Mouse (Mus musculus): ENCODE data around the gene Trio.

Gene Trio

DNA sequence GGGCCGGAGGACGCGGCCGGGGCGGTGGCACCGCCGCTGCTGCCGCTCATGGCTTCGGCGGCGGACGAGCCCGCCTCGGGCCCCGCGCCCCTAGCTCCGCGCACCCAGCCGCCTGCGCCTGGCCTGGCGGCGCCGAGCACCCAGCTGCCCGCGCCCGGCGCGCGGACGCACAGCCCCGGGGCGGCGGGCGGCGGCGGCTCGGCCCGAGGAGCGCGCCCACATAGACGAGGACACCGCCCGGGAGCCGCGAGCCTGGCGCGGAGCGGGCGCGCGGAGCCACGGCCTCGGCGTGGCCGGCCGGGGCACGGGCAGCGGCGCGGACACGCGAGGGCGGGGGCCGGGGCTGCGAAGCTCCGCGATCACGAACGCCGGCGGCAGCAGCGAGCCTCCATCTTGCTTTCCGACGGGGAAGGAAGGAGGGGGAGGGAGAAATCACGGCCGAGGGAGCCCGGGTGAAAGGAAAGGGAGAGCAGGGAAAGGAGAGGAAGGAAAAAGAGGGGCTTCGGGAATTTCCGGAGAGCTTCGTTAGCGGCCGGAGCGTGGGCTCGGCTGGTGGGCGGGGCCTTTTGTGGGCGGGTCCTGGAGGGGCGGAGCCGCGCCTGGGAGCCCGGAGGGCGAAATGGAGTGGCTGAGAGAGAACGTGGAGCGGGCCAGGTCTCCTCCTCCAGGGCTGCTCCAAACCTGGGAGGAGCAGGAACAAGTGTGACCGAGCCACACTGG lies at the start of gene Trio:
TSS of gene Trio (minus strand) at position 402 of the 720 bp plus-strand sequence.
- DNase-seq, result peak; percentile 97 to 99

DNA sequence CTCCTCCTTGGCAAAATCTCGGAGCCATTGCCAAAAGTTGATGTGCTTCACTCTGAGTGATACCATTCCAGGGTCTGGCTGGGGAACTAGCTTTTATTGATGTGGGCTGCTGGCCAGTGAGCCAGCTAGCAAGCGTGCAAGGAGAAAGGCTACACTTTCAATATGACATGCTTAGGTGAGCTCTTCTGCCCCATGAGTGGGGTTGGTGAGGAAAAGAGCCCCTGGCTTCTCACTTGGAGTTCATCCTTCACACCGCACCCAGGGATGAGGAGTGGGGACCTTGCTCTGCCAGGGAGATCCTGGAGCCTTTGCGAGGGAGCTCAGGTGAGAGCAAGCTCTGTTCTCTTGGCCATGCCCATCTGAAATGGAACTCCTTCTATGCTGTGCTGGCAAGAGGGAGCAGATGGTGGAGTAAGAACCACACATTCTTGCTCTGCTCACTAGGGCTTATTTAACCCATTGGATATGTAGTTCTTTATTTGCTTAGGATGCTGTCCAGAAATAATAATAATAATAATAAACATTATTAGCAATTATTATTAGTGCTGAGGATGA lies 48.8 kb upstream of the Trio start:
- peak; percentile 22 to 29 for DNase-seq

DNA sequence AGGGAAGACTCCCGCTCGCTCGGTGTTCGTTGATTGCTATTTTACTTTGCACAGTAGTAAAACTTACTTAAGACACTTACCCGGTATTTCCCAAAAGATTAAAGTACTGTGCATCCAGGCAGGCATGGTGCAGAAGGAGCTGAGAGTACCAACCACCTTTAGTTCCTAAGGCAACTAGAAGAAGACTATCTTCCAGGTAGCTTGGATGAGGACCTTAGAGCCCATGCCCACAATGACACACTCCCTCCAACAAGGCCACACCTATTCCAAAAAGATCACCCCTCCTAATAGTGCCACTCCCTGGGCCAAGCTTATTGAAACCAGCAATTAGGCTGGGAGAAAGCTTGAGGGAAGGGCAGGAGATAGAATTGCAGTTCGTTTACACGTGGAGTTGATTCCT lies 46.0 kb upstream of the Trio start:
- no peak for DNase-seq

DNA sequence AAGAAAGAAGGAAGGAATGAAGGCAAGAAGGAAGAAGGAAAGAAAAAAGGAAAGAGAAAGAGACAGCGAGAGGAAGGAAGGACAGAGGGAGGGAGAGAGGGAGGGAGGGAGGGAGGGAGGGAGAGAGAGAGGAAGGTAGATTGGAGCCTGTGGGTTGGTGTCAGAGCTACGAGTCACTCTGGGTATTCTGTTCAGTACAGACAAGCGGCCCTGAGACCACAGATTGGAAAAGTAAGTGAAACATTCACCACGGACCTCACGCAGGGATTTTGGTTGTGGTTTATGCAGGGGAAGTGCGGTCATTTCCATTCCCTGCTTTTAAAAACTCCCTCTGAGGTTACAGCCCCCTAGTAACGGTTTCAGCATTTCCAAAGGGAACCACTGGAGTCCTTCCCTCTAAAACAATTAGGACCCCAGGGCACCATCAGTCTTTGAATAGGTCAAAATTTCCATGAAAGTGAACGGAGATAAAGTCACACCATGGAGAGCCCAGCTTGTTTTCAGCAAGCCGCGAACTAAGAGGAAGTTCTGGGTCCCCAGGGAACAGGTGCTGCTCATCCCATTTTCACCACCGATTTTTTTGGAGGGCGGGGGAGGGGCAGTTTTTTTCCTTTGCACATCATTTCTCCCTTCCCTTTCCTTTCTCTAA lies 45.2 kb upstream of the Trio start:
- DNase-seq, result no peak

DNA sequence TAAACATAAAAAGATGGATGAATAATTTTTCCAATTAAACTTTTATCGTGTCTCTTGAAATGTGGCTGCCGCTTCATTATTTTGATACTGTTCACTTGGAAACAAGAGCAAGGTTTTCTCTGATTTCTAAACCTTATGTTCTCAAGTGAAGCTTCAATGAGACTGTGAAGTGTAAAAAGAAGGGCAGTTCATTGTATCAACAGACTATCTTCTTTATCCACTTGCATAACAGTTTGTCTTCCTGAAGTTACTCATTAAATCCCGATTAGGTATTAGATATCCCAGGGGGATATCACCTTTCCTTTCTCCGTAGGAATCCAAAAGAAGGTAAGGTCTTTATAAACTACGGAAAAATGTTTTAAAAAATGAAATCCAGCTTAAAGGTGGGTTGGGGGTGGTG lies 44.6 kb upstream of the Trio start:
- DNase-seq, result no peak

DNA sequence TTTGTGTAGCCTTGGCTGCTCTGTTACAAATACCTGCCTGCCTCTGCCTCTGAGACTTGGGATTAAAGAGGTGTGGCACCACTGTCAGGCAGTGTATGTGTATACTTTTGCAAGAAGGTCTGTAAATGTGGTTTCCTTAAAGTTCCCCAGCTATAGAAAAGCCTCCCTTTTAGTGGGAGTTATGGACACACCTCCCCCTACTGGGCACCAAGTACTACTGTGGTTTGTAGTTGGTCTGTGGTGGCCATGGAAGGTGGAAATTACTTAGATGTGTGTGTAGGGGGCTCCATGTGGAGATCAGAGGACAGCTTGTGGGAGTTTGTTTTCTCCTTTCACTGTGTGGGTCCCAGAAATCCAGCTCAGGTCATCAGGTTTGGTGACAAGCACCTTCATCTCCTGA lies 41.7 kb upstream of the Trio start:
- DNase-seq, result peak; percentile 34 to 37

DNA sequence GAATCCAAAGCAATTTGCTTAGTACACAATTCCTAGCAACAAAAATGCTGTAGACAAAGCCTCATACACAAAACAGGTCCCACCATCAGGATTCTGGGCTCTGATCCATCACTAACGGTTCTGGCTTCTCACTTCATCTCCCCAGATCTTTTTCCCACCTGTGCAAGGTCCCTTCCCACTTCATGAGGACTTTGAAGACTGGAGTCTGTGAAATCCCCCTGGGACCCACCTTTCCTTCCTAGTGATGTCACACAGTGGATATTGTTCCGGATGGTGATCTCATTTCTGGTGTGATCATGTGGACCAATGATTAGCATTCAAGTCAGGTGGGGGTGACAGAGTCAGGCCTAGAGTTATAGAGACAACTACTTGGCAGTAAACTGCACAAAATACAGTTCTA lies 40.8 kb upstream of the Trio start:
- DNase-seq, result no peak

DNA sequence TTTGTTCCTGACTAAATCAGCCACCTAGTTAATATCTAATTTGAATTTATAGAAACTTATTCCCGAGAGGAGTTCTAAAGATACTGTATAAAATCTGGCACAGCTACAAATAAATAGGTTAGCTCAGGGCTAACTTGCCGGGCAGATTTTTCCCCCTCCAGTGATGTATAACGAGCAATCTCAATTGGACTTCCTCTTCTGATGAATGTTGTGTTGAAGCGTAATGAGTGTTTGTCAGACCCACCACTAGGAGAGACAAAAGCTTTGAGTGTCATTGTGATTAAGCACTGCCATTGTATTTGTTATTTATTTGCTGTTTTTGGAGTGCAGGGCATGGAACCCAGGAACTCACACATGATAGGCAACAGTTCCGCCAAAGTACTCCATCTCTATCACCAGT lies 39.9 kb upstream of the Trio start:
- no peak for DNase-seq

DNA sequence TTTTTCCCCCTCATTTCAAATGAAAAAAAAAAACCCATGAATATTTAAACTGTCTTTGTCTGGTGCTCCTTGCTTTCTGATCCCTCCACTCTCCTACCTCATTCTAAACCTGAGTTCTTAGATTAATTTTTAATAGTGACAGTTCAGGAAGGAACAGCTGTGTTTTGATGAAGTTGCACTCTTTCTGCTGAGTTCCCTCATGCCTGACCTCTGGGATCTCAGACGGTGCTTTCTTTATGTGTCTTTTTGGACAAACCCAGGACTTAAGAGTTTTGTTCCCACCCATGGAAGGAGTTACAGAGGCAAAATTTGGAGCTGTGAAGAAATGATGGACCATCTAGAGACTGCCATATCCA lies 39.1 kb upstream of the Trio start:
- no peak for DNase-seq

DNA sequence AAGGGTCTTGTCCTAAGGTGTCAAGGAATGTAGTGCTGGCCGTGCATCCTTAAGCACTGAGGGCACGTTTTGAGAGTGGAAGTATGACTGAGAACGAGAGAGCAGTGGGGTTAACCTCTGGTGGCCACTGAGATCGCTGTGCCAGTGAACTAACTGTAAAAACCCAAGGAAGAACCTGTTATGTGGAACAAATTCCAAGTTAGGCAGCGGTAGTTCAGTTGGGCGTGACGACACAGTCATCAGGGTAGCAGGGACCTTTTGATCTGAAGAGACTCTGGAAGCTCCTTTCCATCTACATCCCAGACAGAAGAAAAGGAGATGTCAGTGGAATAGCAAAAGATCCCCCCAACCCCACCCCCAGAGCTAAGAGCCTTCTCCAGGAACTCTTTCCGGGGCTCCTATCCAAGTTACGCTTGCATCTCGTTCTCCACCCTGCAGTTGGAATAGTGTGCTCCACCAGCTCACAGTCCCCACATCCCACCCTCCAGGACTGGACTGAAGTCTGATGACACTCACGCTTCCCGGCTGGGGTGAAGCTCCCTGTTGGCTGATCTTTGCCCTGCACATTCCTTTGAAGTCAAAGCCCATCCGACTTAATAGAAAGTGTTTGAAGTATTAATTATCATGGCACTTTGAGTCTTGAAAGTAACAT lies 38.6 kb upstream of the Trio start:
- DNase-seq, result no peak

DNA sequence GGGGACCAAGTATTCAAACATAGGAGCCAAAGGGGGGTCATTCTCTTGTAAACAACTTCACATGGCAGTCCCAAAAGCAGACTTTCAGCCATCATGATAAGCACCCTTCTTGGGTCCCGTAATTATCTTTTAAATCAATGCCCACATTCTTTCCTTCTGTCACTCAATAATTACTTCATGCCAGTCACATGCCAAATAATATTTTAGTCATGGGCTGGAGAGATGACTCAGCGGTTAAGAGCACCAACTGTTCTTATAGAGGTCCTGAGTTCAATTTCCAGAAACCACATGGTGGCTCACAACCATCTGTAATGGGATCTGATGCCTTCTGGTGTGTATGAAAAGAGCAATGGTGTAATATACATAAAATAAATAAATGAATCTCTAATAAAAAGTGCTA lies 37.8 kb upstream of the Trio start:
- DNase-seq, result no peak

DNA sequence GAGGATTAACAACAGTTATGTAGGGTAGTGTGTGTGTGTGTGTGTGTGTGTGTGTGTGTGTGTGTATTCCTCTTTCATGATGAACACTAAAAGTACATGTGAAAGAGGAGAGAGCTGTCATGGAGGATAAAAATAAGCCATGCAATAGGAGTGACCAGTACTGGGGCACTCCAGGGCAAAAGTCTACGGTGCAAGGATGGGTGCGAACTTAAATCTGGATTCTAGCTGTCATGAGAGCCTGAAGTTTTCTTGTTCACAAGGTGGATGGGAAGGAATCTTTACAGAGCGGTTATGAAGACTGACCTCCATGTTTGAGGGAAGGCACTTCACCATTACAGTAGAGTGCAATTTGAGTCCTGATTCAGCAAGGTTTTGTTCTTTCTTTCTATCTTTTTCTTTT lies 36.4 kb upstream of the Trio start:
- DNase-seq, result no peak

DNA sequence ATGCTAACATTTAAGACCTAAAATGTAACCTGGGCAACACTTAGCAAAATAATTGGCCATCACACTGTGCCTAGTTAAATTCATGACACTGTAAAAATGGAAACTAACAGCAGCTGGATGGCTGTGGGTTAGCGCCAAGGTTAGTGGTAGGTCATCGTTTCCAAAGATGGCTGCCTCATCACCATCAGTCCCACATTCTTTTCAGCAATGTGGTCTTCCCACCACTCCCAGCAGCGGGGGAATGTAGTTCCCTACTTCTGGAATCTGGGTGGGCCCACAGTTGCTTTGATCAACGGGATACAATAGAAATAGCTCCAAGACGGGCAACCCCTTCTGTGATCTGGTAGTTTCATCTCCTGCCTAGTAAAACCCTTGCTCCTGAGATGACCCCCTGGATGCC lies 35.3 kb upstream of the Trio start:
- no peak for DNase-seq

DNA sequence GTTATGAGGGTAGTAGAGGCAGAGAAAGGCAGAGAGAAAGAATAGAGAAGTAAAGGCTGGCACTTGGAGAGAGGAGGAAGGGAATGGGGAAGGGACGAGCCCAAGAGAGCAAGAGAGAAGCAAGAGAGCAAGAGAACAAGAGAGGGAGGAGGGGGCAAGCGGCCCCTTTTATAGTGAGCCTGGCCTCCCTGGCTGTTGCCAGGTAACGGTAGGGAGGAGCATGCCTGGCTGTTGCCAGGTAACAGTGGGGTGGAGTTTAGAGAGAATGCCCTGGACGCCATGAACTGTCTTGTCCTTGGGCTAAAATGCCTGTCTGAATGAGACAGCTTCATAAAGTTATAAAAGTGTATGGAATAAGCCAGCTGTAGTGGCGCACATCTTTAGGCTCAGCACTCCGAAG lies 34.8 kb upstream of the Trio start:
- no peak for DNase-seq

DNA sequence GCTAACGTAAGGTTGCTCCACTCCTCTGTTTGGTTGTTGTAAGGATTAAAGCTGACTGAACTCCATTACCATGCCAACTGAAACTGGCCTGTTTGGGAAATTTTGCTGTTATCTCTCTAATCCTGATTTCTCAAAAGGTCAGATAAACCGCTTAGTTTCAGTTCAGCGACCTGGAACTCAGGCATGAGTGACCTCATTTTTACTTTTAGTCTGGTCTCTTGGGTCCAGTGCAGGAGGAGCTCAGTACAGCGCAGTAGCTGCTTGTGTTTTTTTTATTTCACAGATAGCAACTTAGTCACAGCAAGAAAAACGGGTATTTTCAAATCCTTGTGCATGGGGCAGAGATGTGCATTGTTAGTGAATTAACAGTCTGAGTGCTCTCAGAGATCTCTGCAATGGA lies 31.9 kb upstream of the Trio start:
- DNase-seq, result no peak

DNA sequence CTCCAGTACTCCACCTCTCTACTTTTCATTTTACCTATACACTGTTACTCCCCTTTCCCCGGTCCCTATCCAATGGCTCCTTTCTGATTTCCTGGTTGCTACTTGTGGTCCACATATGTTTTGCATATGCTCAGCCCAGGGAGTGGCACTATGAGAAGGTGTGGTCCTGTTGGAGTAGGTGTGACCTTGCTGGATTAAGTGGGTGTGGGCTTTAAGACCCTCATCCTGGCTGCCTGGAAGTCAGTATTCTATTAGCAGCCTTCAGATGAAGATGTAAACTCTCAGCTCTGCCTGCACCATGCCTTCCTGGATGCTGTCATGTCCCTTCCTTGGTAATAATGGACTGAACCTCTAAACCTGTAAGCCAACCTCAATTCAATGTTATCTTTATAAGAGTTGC lies 29.1 kb upstream of the Trio start:
- no peak for DNase-seq

DNA sequence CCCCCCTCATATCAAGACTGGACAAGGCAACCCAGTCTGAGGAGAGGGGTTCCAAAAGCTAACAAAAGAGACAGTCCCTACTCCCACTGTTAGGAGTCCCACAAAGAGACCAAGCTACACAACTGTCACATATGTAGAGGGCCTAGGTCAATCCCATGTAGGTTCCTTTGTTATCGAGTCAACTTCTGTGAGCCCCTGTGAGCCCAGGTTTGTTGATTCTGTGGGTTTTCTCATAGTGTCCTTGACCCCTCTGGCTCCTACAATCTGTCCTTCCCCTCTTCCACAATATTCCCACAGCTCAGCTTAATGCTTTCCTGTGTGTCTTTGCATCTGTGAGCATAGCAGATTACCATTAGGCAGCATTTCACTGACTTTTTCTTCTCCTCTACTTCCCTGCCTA lies 28.5 kb upstream of the Trio start:
- no peak for DNase-seq

DNA sequence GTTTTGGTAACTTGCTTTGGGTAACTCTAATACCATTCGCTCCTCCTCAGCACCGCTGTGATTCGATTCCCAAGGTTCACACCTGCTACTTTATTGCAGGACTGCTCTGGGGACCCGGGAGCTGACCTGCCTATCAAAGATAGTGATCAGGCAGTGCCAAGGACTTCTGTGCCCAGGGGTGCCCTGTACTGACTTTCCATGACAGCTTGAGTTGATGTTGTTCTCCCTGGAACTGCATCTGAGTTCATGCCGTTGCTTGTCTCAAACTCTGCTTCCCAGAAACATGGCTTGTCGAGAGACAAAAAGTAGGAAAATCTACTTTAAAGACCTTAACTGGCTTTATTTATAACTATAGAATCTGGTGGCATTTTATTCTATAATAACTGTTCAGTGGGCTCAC lies 27.6 kb upstream of the Trio start:
- no peak for DNase-seq

DNA sequence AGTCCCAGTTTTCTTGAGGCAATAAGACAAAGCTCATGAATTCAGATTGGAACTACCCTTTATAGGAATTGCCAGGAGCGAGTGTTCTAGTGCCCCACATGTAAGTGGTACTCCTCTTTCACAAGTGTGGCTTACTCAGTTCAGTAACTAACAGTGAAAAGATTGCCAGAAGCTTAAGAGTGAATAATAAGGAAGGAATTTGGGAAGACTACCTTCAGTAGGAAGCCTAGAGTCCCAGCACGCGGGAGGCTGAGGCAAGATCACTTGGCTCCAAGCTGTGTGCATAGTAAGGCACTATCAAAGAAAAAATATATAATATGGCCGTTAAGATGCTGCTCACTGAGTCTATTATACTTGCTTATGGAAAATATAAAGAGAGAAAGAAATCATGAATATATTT lies 26.2 kb upstream of the Trio start:
- DNase-seq, result no peak

DNA sequence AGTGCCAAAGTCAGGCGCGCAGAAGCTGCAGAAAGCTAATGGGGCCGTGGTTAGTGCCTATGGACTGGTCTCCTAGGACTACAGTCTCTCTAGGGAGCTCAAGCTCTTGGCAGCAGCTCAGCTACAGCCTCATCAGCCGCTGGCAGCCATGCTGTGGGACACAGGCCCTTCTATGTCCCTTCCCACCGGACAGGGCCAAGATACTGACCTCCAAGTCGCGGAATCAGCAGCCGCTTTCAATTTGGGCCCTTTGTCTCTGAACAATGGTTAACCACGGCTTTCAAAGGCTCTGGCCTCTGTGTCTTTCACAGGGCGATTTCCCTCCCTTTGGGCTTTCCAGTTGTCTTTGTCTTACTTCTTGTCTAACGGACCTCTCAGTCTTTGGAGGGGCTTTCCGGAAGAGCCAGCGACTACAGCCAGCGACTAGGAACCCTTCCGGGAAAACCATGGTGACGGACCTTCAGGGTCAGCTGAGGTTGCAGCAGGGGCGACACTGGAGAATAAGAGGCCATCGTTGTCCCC lies 25.5 kb upstream of the Trio start:
- DNase-seq, result peak in 1 of 2 experiments; percentile 15

DNA sequence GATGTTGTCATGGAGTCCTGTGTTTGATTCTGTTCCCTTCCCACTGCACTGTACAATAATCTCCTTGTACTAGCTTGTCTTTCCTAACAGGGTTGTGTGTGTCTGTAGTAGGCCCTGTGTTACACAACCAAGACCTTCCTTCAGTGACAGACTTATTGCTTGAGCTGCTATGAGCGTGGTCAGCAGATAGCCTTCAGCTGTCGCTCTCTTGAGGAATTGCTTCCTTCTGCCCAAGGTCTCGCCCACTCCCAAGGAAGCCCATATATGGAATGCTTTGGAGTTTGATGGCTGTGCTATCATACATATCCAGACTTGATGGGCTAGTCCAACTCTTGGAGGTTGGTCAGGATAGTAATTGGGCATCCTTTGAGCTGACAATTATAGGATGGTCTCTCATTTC lies 22.1 kb upstream of the Trio start:
- no peak for DNase-seq

DNA sequence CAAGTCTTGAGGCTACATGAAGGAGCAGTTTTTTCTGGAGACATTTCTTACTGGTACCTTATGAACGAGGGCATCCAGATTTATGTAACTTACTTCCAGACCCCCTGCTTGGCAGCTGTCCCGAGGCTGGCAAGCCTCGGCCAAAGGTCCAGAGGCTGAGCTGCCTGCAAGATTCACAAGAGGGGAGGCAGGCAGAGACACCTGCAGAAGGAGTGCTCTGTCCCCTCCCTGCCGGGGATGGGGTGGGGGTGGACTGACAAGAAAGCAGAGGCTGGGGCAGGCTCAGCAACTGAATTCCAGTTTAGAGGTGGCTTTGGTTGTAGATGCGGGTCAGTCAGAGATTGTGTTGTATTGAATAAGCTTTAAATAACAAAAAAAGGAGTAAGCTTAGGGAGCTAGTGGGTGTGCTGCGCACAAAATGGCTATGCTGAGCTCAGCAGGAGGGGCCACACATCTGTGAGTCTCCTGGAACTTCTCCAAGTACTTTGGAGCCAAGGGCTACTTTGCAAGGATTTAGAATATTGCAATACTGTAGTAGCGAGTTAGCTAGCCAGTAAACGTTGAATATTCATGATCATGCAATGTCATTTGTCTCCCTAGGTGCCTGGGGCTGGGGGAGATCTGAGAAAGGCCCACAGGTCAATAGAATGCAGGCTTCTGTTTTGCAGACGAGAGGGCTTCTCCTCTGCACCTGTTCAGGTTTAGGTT lies 15.7 kb upstream of the Trio start:
- DNase-seq, result no peak

DNA sequence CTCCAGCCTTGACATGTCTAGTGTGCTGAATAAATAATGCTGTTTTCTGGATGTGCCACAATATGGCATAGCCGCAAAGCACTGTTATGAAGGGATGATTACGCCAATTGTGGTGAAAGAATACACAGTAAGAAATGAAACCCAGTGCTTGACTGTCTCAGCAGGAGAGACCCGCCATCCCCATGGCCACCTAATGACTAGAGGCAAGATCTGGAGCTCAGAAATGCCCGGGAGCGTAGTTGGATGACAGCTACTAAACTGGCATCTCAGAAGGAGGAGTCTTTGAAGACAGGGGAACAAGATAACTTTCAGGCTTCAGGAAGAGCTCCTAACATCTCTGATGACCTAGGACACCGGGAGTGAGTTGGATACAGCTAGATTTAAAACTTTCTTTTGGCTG lies 12.0 kb upstream of the Trio start:
- no peak for DNase-seq

Data from cerebellum, adult 18-20 months (tissue).